Mouse (Mus musculus): ENCODE data around the gene Robo4.

The Robo4 gene

GRCm38 (mm10) chr9:37400585-37400984 is 1.1 kb upstream of the Robo4 start:
- in situ Hi-C loops (cut with MboI; ENCODE audit: low sequenced_read_pairs) = no loop called here

GRCm38 (mm10) chr9:37402501-37402900 is 804 bp downstream of the Robo4 start:
- in situ Hi-C loops (cut with MboI; ENCODE audit: low sequenced_read_pairs) = no loop called here

- in situ Hi-C loops (cut with MboI; ENCODE audit: low sequenced_read_pairs) = no loop called here
These were observed 1.3 kb downstream of the Robo4 start for GRCm38 (mm10) chr9:37403011-37403410.

GRCm38 (mm10) chr9:37406372-37406771 is 4.7 kb downstream of the Robo4 start:
- in situ Hi-C loops (cut with MboI; ENCODE audit: low sequenced_read_pairs) = no loop called here

GRCm38 (mm10) chr9:37407850-37408502 is 6.3 kb downstream of the Robo4 start:
- in situ Hi-C loops (cut with MboI; ENCODE audit: low sequenced_read_pairs) = no loop called here

GRCm38 (mm10) chr9:37409698-37410445 is 8.2 kb downstream of the Robo4 start:
- in situ Hi-C loops (cut with MboI; ENCODE audit: low sequenced_read_pairs) = no loop called here

- in situ Hi-C loops (cut with MboI; ENCODE audit: low sequenced_read_pairs) = no loop called here
These were observed 11.3 kb downstream of the Robo4 start for GRCm38 (mm10) chr9:37412989-37413388.

- in situ Hi-C loops (cut with MboI; ENCODE audit: low sequenced_read_pairs) = no loop called here
These were observed 13.0 kb downstream of the Robo4 start for GRCm38 (mm10) chr9:37414666-37415065.

GRCm38 (mm10) chr9:37418791-37419190 is 17.1 kb downstream of the Robo4 start:
- in situ Hi-C loops (cut with MboI; ENCODE audit: low sequenced_read_pairs) = no loop called here

GRCm38 (mm10) chr9:37420676-37421075 is 19.0 kb downstream of the Robo4 start:
- in situ Hi-C loops (cut with MboI; ENCODE audit: low sequenced_read_pairs) = no loop called here

- in situ Hi-C loops (cut with MboI; ENCODE audit: low sequenced_read_pairs) = no loop called here
These were observed 19.5 kb downstream of the Robo4 start for GRCm38 (mm10) chr9:37421239-37421638.

GRCm38 (mm10) chr9:37429326-37429725 is 27.6 kb downstream of the Robo4 start:
- in situ Hi-C loops (cut with MboI; ENCODE audit: low sequenced_read_pairs) = no loop called here

- in situ Hi-C loops (cut with MboI; ENCODE audit: low sequenced_read_pairs) = no loop called here
These were observed 28.9 kb downstream of the Robo4 start for GRCm38 (mm10) chr9:37430582-37430981.

GRCm38 (mm10) chr9:37432026-37432666 is 30.4 kb downstream of the Robo4 start:
- in situ Hi-C loops (cut with MboI; ENCODE audit: low sequenced_read_pairs) = no loop called here

- in situ Hi-C loops (cut with MboI; ENCODE audit: low sequenced_read_pairs) = no loop called here
These were observed 31.2 kb downstream of the Robo4 start, which contains the start of gene Robo3 for GRCm38 (mm10) chr9:37432720-37433421. Gene Robo3 (minus strand): TSS chr9:37433246.

- in situ Hi-C loops (cut with MboI; ENCODE audit: low sequenced_read_pairs) = no loop called here
These were observed 32.3 kb downstream of the Robo4 start for GRCm38 (mm10) chr9:37433823-37434560.

- in situ Hi-C loops (cut with MboI; ENCODE audit: low sequenced_read_pairs) = no loop called here
These were observed 33.2 kb downstream of the Robo4 start for GRCm38 (mm10) chr9:37434932-37435331.

- in situ Hi-C loops (cut with MboI; ENCODE audit: low sequenced_read_pairs) = no loop called here
These were observed 33.9 kb downstream of the Robo4 start for GRCm38 (mm10) chr9:37435616-37436015.

- in situ Hi-C loops (cut with MboI; ENCODE audit: low sequenced_read_pairs) = no loop called here
These were observed 36.4 kb downstream of the Robo4 start for GRCm38 (mm10) chr9:37437772-37438735.

All from CH12F3 (cell line).